Mouse (Mus musculus) forebrain, embryonic 16.5 days (tissue): Measurements from ENCODE around the gene Kcnmb1. TPM values are rescaled to one million over a fixed set of nuclear protein-coding genes. Genes with fewer than 3 reads are reported as not detected.

ENCODE experiments used
- ATAC-seq: fragments of 200-750 bp; cut with Nextera tagmentation; 2 replicates; pipeline ENCODE4 v1.8.0; 2017; ENCODE audit warnings: mild to moderate bottlenecking, moderate library complexity
- H3K27ac ChIP-seq: fragments of 300-500 bp; sonication (generic); 2 replicates; pipeline ENCODE4 v1.5.1; 2014; ENCODE audit warnings: low read length, control low read depth
- H3K27me3 ChIP-seq: fragments of 300-500 bp; sonication (generic); replicated peaks from 2 replicates; pipeline ENCODE4 v1.6.1; 2014; ENCODE audit warnings: low read length; ENCODE audit not compliant: control insufficient read depth, insufficient read depth
- H3K36me3 ChIP-seq: fragments of 300-500 bp; sonication (generic); 2 replicates; pipeline ENCODE4 v1.6.1; 2014; ENCODE audit not compliant: control insufficient read depth, insufficient read depth
- H3K4me1 ChIP-seq: fragments of 300-500 bp; sonication (generic); replicated peaks from 2 replicates; pipeline ENCODE4 v1.6.1; 2014; ENCODE audit warnings: low read length; ENCODE audit not compliant: control insufficient read depth, insufficient read depth
- H3K4me2 ChIP-seq: fragments of 300-500 bp; sonication (generic); 2 replicates; pipeline ENCODE4 v1.6.1; 2014; ENCODE audit warnings: mild to moderate bottlenecking, low read length, control low read depth
- H3K4me3 ChIP-seq: fragments of 300-500 bp; sonication (generic); replicated peaks from 2 replicates; pipeline ENCODE4 v1.5.1; 2014; ENCODE audit warnings: mild to moderate bottlenecking, low read length, control low read depth
- H3K9ac ChIP-seq: fragments of 300-500 bp; sonication (generic); replicated peaks from 2 replicates; pipeline ENCODE4 v1.6.1; 2014; ENCODE audit warnings: low read depth, low read length, control low read depth
- H3K9me3 ChIP-seq: fragments of 300-500 bp; sonication (generic); 2 replicates; pipeline ENCODE4 v1.6.1; 2016; ENCODE audit warnings: low read length; ENCODE audit not compliant: control insufficient read depth
- WGBS: fragments of 180-500 bp; shearing (Covaris S2); extraction: QIAGEN DNeasy Blood & Tissue Kit; methylation state at CpG from one replicate; pipeline ENCODE4 v1.1.7; 2014; 5-methylcytosine and 5-hydroxymethylcytosine counted together
- polyA plus RNA-seq: library from polyadenylated mRNA; unstranded; fragments of >200 nt; fragmentation: Nextera tagmentation; extraction: Ambion mirVana; gene quantifications from 2 replicates; pipeline ENCODE4 v1.2.1, GENCODE M21; 2015

The Kcnmb1 gene
- polyA plus RNA-seq, 1 experiment from 2014 or later = 0.18 TPM

DNA sequence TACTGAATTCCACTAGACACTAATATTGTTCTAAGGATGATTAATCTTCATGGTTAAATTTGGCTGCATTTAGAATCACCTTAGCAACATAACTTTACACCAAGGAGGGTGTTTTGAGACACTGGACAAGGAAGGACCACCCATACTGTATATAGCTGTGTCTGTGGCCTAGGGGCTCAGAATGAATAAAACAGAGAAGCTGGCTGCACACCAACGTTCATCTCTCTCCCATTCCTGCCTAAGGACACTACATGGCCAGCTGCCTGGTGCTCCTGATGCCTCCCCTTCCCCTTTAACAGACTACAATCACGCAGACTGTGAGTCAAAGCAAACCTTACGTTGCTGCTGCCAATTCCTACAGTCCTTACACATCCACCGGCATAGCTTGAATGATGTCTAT, 6.8 kb upstream of the Kcnmb1 start:
- H3K27me3 ChIP-seq = no peaks in the 10 kb centered on the region
- no peak for ATAC-seq
- H3K4me1 ChIP-seq = no peaks in the 10 kb centered on the region
- H3K9ac ChIP-seq = no peak overlapping the region
- no peak overlapping the region for H3K4me2 ChIP-seq
- H3K36me3 ChIP-seq = no peaks in the 10 kb centered on the region
- H3K27ac ChIP-seq = no peak overlapping the region
- H3K9me3 ChIP-seq = no peaks in the 10 kb centered on the region
- no peak overlapping the region for H3K4me3 ChIP-seq
- WGBS = 66% methylated on average over 4 of the region's 4 CpGs

DNA sequence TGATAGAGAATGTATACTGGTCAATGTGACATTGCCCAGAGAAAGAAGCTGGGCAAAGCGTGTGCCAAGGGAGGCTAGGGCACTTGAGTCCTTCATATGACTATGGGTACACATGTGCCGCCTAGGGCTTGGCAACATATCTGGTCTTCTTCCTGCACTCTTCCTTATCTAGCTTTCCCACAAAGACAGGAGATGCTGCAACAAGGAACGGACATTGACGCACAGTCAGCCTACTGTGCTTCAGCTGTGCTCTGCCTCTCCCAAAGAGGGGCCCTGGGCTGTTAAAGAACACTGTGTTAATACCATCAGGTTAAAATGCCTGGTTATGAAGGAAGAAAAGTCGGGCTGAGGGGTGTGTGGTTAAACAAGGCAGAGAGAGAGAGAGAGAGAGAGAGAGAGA, 6.2 kb upstream of the Kcnmb1 start:
- no peak overlapping the region for H3K4me3 ChIP-seq
- H3K4me1 ChIP-seq = no peaks in the 10 kb centered on the region
- no peak overlapping the region for H3K27ac ChIP-seq
- no peaks in the 10 kb centered on the region for H3K36me3 ChIP-seq
- H3K27me3 ChIP-seq = no peaks in the 10 kb centered on the region
- H3K9me3 ChIP-seq = no peaks in the 10 kb centered on the region
- WGBS = 84% methylated on average over 5 of the region's 5 CpGs
- H3K4me2 ChIP-seq = no peak overlapping the region
- no peak for ATAC-seq
- H3K9ac ChIP-seq = no peak overlapping the region

DNA sequence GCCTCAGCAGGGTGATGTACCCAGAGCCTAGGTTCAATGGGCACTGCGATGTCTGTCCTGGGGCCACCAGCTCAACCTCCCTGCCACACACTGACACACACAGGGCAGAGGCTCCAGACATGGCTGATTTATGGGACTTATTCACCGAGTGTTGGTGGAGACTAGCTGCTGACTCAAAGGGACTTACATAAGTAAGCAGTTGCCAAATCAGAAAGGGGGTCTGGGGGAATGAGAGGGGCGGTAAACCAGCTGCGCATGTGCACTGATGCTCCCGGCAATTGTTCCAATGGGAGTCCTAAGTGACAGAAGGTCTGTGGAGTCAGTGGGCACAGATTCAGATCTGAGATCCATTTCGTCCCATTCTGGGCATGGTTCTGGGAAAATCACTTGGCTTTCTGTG, 5.2 kb upstream of the Kcnmb1 start:
- no peaks in the 10 kb centered on the region for H3K9me3 ChIP-seq
- H3K27ac ChIP-seq = no peak overlapping the region
- H3K4me2 ChIP-seq = no peak overlapping the region
- H3K27me3 ChIP-seq = no peaks in the 10 kb centered on the region
- WGBS = 80% methylated on average over 6 of the region's 6 CpGs
- no peak overlapping the region for H3K9ac ChIP-seq
- no peaks in the 10 kb centered on the region for H3K36me3 ChIP-seq
- no peak overlapping the region for H3K4me3 ChIP-seq
- no peaks in the 10 kb centered on the region for H3K4me1 ChIP-seq
- ATAC-seq = no peak

DNA sequence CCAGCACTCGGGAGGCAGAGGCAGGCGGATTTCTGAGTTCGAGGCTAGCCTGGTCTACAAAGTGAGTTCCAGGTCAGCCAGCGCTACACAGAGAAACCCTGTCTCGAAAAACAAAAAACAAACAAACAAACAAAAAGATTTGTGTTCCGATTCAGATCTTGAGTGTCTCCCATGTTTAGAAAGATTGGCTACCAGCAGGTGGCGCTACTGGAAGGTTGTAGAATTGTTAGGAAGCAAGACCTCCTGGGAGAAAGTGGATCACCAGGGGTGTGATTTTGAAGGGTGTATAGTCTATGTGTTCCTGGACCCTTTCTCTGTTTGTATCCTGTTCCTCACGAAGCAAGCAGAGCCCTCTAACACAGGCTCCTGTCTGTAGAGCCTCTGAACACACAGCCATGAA, 4.1 kb upstream of the Kcnmb1 start:
- ATAC-seq = no peak
- Histone ChIP-seq H3K27ac (no peak overlapping the region), H3K4me2 (no peak overlapping the region), H3K9ac (no peak overlapping the region), H3K36me3 (no peaks in the 10 kb centered on the region), H3K4me3 (no peak overlapping the region), H3K27me3 (no peaks in the 10 kb centered on the region), H3K9me3 (no peaks in the 10 kb centered on the region), H3K4me1 (peaks cover 5% of the 10 kb centered on the region; the same call in 1 of the 2 replicates)
- 85% methylated on average over 8 of the region's 8 CpGs for WGBS

DNA sequence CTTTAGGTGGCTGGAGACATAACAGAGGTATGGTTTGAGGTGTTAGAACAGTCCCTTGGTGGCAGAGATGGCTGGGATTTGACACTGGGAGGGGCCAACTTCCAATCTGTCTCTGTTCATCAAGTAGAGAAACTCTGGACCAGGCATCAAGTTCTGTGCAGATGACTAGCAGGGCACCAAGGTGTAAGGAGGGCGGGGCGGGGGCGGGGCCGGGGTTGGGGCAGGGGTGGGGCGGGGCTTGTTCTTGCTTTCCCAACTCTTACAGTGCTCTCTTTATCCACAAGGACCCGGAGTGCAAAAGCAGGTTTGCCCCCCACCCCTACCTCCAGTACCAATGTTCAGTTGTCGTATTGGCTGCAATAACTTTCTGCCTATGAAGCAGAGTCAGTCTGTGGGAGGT, 635 bp upstream of the Kcnmb1 start:
- no peaks in the 10 kb centered on the region for H3K36me3 ChIP-seq
- 51% methylated on average over 6 of the region's 7 CpGs for WGBS

DNA sequence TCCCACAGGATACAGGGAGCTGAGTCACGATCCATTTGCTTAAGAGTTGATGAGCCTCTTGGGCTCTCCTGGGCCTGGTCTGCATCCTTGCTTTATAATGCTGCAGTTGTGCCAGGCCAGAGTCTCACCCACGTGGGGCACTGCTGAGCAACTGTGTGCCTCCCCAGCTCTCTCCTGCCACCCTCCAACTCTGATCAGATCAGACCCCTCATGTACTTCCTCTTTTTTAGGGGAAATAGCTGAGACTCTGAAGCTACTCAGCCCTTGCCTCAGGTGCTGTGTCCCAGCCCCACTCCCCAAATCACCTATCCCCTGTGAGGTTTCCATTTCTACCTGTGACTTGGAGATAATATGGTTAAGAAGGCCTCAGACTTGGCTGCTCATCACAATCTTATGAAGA, 2.6 kb downstream of the Kcnmb1 start:
- Histone ChIP-seq H3K4me3 (no peak overlapping the region), H3K4me1 (peaks cover 5% of the 10 kb centered on the region; the same call in 1 of the 2 replicates), H3K27ac (no peak overlapping the region), H3K36me3 (no peaks in the 10 kb centered on the region), H3K27me3 (no peaks in the 10 kb centered on the region), H3K9me3 (no peaks in the 10 kb centered on the region), H3K4me2 (no peak overlapping the region), H3K9ac (no peak overlapping the region)
- ATAC-seq = no peak
- WGBS = 69% methylated on average over 2 of the region's 2 CpGs

More for the DNA sequence above, 635 bp upstream of the Kcnmb1 start:
- ATAC-seq = no peak
- Histone ChIP-seq H3K27me3 (no peaks in the 10 kb centered on the region), H3K4me1 (peaks cover 5% of the 10 kb centered on the region; the same call in 1 of the 2 replicates), H3K4me2 (no peak overlapping the region), H3K4me3 (no peak overlapping the region), H3K9me3 (no peaks in the 10 kb centered on the region), H3K27ac (no peak overlapping the region), H3K9ac (no peak overlapping the region)

DNA sequence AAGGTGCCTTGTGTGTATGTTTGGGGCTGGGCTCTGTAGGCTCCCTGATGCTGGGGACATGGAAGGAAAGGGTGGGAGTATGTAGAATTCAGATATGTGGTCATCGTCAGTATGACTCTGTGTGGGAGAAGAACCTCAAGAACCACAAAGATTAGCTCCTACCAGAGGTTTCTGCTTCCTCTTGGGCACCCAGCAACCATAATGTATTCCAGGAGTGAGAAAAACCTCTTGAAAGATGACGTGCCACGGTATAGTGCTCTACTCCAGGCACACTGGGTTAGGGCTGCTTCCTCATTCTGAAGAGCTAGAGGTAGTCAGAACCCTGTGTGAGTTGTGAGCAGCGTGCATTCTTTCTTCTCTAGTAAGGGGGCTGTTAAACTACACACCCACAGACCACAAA, 4.9 kb downstream of the Kcnmb1 start:
- Histone ChIP-seq H3K4me3 (no peak overlapping the region), H3K27me3 (no peaks in the 10 kb centered on the region), H3K9ac (no peak overlapping the region), H3K36me3 (no peaks in the 10 kb centered on the region), H3K9me3 (no peaks in the 10 kb centered on the region), H3K4me1 (peaks cover 5% of the 10 kb centered on the region; the same call in 1 of the 2 replicates), H3K4me2 (no peak overlapping the region), H3K27ac (no peak overlapping the region)
- WGBS = 84% methylated on average over 4 of the region's 4 CpGs
- ATAC-seq = no peak

DNA sequence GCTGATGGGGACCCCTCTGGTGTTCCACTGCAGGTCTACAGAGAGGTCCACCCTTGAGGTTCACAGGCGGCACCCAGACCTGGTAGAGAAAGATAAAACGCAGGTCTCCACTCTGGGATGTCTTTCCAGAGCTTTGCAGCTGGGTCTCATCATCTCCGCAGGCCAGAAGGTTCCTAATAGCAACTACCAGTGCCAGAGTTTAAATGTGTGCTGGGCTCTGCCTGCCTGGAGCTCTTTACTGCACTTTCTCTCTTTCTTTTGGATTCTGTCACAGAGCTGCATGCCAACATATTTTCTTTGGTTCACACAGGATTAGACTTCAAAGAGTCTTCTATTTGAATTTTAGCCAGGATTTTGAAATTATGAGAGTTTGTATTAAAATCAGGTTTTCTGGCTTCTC, 6.4 kb downstream of the Kcnmb1 start:
- no peak for ATAC-seq
- WGBS = 87% methylated on average over 3 of the region's 3 CpGs

DNA sequence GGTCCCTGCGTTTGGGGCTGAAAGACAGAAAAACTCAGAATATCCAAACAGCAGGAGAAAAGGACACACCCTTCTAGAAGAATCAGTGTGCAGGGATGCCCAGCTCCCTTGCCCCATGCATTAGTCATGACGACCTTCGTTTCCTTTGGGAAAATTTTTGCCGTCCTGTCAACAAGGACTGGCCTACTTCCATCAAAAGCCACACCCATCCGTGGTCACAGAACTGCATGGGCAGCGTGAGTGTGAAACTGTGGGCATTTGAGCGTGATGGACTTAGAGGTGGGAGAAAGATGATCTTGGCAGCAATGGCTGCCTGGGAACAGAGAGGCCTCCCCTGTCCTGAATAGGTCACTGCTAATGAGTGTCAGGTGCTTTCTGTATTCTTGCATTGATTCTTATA, 9.3 kb downstream of the Kcnmb1 start:
- Histone ChIP-seq H3K36me3 (no peaks in the 10 kb centered on the region), H3K9me3 (no peaks in the 10 kb centered on the region), H3K4me3 (no peak overlapping the region), H3K9ac (no peak overlapping the region), H3K27me3 (no peaks in the 10 kb centered on the region), H3K27ac (no peak overlapping the region), H3K4me2 (no peak overlapping the region), H3K4me1 (peaks cover 3% of the 10 kb centered on the region; the same call in 1 of the 2 replicates)
- WGBS = 88% methylated on average over 7 of the region's 7 CpGs
- ATAC-seq = no peak

More for the DNA sequence above, 6.4 kb downstream of the Kcnmb1 start:
- no peaks in the 10 kb centered on the region for H3K9me3 ChIP-seq
- no peak overlapping the region for H3K4me3 ChIP-seq
- H3K36me3 ChIP-seq = no peaks in the 10 kb centered on the region
- H3K27me3 ChIP-seq = no peaks in the 10 kb centered on the region
- H3K9ac ChIP-seq = no peak overlapping the region
- H3K27ac ChIP-seq = no peak overlapping the region
- no peak overlapping the region for H3K4me2 ChIP-seq
- H3K4me1 ChIP-seq = no peaks in the 10 kb centered on the region

DNA sequence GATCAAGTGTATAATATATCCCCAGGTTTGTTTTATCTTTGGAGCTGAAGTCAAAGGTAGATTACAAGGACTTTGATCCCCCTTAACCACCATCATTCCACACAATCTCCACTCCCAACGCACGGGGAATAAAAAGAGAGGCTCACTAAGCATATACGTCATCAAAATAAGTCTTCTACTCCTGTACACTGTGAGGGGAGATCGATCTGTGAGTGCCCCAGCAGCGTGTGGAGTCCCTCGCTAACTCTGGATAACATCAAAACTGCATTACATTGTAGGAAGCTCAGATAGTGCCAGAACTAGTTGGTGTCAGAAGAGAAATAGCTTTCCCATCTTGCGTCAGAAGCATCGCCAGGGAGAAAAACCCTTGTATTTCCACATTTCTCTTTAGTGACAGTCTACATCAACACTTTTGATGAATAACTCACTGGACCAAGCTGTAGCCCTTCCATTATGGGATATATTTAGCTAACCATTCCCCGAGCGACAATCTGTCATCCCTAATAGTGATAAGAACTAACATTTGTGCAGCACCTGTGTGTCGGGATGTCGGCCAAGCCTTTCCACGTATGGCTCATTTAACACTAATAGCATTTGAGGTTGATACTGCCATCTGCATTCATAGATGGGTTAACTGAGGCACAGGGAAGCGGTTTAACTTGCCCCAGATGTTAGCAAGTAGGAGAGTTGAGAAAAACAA, 11.7 kb downstream of the Kcnmb1 start:
- no peak for ATAC-seq
- 73% methylated on average over 14 of the region's 14 CpGs for WGBS
- Histone ChIP-seq H3K27me3 (no peaks in the 10 kb centered on the region), H3K4me3 (no peak overlapping the region), H3K9ac (no peak overlapping the region), H3K4me2 (no peak overlapping the region), H3K36me3 (no peaks in the 10 kb centered on the region), H3K27ac (no peak overlapping the region), H3K4me1 (peaks cover 3% of the 10 kb centered on the region; the same call in 1 of the 2 replicates), H3K9me3 (no peaks in the 10 kb centered on the region)
